Mouse (Mus musculus) left cerebral cortex, postnatal 25 days (tissue): Measurements from ENCODE around the gene Rerg. TPM values are rescaled to one million over a fixed set of nuclear protein-coding genes. Genes with fewer than 3 reads are reported as not detected.

ENCODE experiments used
- DNase-seq, 2 experiments: peaks; one replicate each; pipeline ENCODE4 v3.0.0; 2022; ENCODE audit warnings: low spot score in 2 of 2, mixed read lengths in 1 of 2
- intact Hi-C: fragments of 180-260 bp; cut with DNase I; formaldehyde crosslinking; loops from one replicate; pipeline ENCODE4 v1.15.1; 2025
- total RNA-seq, 2 experiments: library from RNA; stranded (reverse); gene quantifications; 2 replicates each; pipeline ENCODE4 v1.2.3; 2021

Rerg gene
- total RNA-seq, 2 experiments from 2014 or later = 7.9 to 12.2 TPM

DNA sequence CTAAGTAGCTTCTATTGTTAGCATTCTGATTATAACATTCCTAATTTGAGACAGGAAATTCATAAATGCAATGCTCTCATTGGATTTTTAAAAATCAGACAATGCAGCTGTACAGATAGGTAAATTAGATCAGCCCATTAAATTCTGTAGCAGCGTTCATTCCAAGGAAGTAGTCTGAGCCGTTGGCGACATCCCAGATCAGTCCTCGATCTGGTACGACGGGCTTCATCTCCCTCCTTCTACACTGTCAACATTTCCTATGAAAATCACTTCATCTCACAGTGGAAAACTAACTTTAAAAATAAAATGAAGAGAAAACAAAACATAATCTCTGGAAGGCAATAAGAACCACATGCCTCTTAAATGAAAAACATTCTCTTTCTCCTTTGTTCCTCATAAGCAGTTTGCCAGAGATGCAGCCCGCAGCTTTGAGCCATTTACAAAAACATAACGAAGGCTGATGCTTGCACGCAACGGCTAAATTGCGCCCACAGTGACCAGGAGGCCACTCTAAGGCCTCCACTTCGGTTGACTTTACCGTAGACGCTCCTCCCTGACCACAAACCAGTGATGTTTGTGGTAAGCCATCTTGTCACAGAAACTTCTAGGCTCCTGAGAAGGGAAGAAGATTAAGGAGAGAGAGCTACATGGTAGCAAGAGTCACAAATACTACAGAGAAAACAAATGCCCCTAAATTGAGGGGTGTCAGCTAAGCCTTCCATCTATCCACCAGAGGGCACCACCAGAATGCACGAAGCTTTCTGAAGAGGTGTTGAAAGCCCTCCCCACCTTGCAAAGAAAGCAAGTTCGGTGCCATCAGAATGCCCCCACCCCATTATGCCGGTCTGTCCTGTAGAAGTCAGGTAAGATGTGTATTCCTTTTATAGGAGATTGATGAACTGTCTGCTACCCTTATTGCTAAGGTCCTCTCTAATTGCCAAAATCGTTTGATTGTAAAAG lies 71.8 kb downstream of the Rerg start:
- intact Hi-C loops = loop anchor here (1.0 to 10.0 kb wide), 2 partner anchors 71 to 296 kb away; no protein-coding TSS in a partner anchor

DNA sequence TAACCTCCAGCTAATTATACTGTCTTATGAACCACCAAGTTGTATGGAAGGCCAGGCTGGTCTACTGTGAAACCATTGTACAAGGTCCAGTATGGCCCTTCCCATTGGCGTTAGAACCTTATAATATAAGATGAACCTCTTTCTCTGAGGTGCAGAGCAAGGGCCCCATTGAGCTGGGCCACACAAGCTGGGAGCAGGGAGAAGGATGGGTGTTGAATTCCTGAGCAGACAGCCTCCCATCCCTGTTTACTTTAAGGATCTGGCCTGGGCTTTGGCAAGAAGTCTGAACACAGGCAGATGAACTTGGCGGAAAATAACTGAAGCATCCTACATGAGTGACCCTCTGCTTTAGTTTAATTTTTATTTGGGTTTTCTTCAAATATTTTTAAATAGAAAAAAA lies 75.8 kb downstream of the Rerg start:
- intact Hi-C loops = loop anchor here (10.0 kb wide), 1 partner anchor 300 kb away; no protein-coding TSS in a partner anchor

More for the DNA sequence above, 71.8 kb downstream of the Rerg start:
- DNase-seq = peak; percentile 30 to 37

DNA sequence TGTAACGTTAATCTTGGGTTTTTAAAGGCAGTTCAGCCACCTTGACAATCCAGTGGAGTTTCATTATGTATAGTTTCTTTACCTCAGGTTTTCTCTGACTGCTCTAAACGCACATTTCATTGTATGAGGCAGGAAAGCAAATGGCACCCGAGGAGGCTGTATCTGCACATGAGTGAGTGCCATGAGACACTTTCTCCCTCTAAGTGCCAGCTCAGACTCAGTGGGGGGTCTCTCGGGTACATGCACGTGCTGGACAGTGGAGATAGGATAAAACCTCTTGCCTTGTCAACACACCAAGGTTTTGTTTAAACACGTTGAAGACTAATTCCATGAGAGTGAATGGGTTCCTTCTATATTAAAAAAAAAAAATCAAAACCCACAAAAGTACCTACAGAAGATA lies 81.8 kb downstream of the Rerg start:
- intact Hi-C loops = no loop called here
- no peak for DNase-seq

More for the DNA sequence above, 75.8 kb downstream of the Rerg start:
- DNase-seq = no peak

DNA sequence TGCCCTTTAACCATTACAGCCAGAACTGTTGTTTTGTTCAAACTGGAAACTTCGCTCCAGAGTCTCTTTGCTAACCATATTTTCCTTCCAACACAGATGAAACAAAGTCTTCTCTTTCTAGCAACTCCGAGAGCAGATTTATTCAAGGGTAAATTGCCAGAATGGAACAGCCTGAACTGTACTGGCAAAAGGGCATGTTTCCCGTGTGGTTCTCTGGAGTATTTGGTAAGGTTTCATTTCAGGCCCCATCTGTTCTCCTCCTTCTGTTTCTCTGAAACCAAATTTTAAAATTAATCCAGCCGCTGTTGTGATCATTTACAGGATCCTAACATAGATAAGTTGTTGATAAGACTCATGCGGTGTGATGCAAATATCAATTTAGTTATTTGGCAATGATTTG lies 82.3 kb downstream of the Rerg start:
- no peak for DNase-seq
- intact Hi-C loops = no loop called here

DNA sequence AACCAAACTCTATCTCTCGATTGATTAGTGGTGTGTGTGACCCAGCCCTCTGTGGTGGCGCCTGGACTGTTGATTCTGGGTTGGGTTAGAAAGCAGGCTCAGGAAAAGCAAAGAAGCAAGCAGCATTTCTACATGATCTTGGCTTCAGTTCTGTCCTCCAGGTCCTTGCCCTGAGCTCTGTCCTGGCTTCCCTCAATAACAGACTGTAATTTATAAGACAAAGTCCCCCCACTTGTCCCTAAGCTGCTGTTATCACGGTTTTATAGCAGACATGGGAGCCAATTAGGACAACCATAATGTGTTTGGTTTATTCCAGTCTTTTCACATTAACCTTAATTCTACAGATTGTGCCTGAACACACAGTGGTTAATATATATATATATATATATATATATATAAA lies 82.8 kb downstream of the Rerg start:
- no peak for DNase-seq
- intact Hi-C loops = no loop called here

DNA sequence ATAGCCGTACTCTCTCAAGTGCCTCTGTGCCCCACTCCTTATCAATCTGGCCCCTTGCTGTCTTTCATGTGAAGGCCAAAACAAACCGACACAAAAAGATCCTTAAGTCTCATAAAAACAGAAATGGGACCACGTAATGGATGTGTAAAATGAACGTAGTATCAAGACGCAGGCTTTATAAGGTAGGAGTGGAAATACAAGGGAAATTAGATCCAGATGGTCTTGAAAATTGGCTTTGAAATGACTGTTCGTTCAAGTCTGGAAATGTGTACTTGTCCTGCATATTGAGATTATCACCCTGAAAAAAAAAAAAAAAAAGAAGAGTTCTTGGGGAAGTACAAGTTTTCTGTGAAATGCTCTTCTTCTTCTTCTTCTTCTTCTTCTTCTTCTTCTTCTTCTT lies 90.6 kb downstream of the Rerg start:
- DNase-seq = no peak

DNA sequence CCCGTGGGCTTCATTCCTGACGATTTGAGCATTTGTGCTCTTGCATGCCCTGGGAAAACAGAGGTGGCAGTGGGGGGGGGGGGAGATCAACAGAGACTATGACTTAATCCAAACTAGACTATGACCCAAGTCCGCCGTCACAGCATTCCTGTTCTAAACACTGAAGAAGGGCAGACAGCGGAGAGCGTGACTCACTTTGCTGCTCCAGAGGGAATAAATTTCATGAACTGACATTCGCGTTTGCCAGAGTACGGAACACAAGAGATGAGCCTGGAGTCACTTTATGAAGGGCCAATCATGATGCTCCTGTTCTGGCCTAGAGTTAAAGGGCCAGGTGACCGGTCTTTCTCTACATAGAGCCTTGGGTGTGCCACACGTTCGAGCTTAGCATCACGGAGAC lies 93.6 kb downstream of the Rerg start:
- intact Hi-C loops = no loop called here
- no peak for DNase-seq

More for the DNA sequence above, 90.6 kb downstream of the Rerg start:
- intact Hi-C loops = no loop called here

DNA sequence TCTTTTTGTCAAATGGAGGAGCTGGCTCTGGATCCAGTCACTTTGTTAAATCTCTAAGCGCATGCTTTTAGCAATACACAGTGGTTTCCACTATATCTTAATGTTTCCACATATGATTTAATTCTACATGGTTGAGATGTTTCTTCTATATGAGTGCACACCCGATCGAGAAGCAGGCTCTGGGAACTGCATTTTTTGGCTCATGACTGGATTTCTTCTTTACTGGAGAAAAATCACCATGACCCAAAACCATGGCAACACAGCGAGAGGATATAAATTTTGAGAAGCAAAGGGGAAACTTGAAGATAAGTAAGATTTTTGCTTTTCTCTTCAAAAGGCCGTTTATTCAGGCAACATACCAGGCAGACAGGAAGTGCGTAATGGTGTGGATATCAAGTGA lies 94.1 kb downstream of the Rerg start:
- intact Hi-C loops = no loop called here
- no peak for DNase-seq

DNA sequence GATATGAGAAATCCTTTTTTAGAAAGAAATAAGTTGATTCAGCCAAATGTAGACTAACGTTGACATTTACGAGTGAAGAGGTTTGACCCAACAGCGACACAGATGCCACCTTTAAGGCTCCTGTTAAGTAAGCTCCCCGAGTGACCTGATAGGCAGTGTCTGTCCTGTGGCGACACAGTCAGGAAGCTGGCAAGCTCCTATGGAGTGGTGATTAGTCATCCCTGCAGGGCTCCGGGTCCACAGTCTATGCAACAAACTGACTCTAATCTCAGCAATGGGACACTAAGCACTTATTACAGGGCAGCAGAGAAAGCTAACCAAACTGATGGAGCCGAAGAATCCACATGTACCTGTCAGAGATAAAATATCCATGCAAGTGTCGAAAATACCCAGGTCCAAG lies 98.0 kb downstream of the Rerg start:
- DNase-seq = no peak
- intact Hi-C loops = no loop called here

DNA sequence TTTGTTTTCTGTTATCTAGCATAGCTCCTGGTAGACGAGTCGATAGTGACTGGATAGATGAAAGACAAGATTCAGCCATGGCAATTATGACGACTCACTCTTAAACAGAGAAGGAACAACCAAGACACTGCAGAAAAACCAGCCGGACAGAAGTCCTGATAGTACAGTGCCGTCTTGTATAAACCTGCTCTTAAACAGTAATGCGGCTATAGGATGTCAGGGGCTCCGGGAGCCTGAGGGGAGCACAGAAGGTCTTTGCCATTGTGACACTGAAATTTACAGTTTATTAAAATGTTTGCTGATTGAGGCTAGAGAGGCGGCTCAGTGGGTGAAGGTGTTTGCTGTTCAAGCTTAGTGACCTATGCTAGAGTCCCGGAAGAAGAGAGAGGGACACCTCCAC lies 98.8 kb downstream of the Rerg start:
- DNase-seq = no peak
- intact Hi-C loops = no loop called here

DNA sequence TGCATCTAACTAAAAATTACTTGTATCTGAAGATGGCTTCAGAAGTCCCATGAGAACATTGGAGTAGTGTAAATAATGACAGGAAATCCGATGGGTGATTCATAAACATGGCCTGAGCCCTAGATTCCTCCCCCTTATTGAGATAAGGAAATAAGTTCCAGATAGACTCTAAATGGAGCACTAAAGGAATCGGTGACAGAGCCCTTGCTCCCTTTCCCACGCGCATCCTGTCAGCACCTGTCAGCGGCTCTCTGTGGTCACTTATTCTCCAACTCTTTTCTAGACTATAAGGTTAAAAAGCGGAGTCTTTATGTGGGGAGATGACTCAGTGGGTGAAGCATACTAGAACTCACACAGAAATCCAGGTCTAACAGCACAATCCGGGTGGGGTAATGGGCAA lies 104.8 kb downstream of the Rerg start:
- no peak for DNase-seq
- intact Hi-C loops = no loop called here

DNA sequence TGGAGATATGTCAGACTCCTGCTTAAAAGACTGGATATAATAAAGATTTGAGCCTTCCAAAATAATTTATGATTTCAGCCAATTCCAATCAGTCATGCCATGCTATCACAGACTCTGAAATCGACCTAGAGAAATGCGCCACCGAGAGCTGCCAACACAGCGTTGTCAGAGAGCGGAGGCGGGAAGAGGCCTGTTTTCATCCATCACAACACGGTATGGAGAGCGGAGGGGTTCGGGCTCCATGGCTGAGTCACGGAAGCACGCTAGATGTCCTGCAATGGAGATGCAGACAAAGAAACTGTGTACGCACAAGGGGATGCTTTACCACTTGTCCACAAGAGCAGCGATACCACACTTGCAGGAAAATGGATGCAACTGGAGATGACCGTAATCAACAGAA lies 105.5 kb downstream of the Rerg start:
- DNase-seq = peak in 1 of 2 experiments; percentile 18
- intact Hi-C loops = no loop called here

DNA sequence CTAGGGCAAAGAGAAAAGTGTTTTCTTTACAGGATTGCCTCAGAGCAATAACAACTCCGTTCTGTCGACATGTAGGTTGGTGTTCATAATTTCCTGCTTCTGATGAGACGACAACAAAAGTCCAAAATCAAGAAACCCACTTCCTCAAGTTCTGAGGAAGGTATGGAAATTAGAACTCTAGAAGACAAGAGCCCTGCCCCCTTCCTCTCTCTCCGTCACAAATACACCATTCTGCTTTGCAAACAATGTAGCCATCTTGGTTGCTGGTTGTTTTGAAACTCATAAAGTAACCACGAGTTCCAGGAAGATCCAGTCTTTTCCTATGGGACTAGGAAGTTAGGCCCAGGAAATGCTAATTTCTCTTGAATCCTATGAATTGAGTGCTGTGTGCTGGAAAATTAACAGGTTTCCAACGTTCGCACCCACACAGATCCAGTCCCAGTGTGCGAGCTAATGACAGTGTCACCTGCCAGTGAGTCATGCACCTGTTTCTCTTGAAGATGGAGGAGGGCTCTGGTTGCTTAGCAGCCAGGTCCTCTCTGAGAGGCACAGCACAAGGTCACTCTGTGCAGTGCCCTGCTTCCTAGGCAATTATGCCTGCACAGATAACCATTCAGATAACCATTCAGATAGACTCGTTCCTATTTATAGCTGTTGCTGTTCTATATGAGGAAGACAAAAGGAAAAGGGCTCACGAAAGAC lies 106.9 kb downstream of the Rerg start:
- peak in 1 of 2 experiments; percentile 21 for DNase-seq
- intact Hi-C loops = no loop called here

DNA sequence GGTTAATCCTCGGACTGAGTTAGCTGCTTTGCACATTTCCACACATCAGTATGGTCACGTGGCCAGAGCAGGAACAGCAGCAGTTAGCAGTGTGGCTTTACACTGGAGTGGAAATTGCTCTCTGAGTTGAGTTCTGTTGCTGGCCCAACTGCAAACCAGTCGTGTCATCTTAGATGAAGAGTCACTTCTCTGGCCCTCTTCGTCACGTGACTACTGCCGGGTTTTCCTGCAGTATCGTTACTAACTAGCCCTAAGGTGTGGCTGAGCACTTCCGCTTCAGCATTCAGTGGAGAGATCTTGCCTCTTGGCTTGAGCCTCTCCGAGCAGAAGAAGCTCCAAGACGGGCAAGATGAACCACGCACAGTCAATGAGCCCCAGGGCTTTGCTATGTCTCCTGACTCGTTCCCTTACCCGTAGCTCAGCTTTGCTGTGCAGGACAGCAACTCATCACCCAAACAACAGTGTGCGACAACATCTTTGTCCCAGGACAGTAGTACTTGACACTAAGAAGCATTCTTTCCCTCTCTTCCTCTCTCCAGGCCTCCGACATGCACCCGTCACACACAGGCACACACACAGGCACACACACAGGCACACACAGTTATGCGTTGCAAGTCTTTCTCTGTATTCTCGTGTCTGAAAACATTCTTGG lies 108.3 kb downstream of the Rerg start:
- no peak for DNase-seq
- intact Hi-C loops = no loop called here

DNA sequence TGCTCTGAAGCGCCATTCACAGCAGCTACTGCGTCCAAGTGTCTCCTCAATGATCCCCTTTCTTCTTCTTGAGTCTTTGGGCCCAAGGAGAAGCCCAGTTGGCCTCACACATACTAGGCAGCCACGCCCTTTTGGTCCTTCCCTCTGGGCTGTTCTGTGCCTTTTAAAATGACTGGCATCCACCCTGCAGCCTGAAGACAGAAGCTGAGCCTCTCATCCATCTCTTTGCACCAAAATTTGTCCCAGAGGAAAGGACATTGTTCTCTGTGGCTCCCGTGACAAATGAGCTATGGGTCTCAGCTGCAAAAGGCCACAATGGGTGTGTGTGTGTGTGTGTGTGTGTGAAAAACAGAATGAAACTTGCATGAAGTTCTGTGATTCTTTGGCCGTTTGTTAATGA lies 109.7 kb downstream of the Rerg start:
- intact Hi-C loops = no loop called here
- DNase-seq = no peak

DNA sequence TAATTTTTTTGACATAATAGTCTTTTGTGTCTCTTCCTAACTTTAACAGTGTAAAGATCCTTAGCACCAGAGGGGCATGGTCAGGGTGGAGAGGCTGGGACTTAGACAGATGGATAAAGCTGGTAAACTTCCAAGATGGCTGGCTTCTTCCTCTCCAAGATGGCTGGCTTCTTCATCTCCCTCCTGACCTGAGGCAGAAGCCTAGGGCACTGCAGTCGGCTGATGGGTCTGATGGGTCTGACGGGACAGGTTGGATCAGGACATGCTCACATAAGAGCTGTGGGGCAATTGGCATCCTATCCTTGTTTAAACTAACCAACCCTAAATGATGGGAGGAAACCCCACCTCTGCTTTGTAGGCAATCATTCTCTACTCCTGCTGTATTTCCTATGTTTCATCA lies 112.0 kb downstream of the Rerg start:
- DNase-seq = no peak
- intact Hi-C loops = no loop called here

DNA sequence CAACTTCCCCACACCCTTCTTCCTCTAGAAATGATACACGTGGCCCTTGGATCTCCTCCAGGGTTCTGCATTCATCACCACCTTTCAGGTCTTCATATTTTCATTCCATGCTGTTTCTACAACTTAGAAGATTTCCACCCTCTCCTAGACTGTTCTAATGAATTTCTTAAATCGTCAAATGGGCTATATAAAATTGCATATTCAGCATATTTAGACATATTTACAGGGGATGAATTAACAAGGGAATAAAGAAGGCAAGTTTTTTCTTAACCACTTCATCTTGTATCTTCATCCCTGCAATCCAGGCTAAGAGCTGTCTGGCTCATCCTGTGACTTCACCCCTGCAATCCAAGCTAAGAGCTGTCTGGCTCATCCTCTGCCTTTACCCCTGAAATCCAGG lies 116.2 kb downstream of the Rerg start:
- intact Hi-C loops = loop anchor here (5.0 kb wide), 1 partner anchor 113 kb away; no protein-coding TSS in a partner anchor
- no peak for DNase-seq

DNA sequence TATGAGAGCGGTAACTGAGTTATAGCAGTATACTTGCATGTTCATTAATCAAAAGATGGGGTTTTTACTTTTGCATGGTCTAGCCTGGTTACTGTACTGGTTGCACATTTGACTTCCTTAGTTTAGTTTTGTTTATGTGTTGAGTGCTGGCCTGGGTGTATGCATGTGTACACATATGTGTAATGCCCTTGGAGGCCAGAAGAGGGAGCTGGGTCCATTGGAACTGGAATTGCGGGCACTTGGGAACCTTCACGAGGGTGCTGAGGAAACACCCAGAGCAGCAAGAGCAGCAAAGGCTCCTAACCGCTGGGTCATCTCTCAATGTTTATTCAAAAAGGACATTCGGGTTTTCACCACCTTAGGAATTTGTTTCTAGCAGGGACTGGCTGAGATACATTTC lies 116.8 kb downstream of the Rerg start:
- no peak for DNase-seq
- intact Hi-C loops = loop anchor here (5.0 kb wide), 1 partner anchor 114 kb away; no protein-coding TSS in a partner anchor

DNA sequence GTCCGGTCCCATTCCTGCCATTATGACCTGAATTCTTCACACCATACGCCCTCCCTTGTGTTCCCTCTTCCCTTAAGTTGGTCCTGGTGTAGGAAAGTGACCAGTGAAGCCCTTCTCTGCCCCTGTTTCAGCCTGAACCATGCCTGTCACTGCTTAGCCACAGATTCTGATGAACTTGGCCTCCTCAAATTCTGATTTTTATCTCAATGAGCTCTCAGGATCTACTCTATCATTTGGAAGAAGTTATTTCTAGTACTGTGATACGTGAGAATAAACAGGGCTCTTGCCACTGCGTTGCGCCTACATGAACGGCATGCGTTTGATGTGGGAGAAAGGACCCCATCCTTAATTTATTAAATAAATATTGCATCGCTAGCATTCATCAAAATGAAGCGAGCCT lies 117.3 kb downstream of the Rerg start:
- intact Hi-C loops = loop anchor here (5.0 kb wide), 1 partner anchor 114 kb away; no protein-coding TSS in a partner anchor
- no peak for DNase-seq

DNA sequence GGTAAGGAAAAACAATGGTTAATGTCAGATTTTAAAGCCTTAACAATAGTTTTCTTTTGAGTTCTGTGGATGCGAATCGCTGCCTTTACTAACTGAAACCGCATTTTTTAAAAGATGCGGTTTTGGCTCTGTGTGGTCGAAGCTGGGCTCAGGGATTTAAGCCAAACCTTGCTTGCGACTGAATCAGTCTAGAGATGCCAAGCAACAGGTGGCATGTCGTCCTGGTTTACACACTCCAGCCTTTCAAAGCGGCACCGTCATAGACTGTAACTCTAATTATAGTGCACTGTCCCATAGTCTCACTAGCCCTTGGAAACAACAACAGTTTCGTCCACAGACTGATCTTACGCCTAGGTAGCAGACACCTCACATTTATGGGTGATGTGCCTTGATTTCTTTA lies 123.3 kb downstream of the Rerg start:
- intact Hi-C loops = loop anchor here (5.0 kb wide), 1 partner anchor 145 kb away; no protein-coding TSS in a partner anchor
- DNase-seq = no peak
